Mouse (Mus musculus) embryonic facial prominence, embryonic 14.5 days (tissue): ENCODE results near the gene Grm4. TPM values are rescaled to one million over a fixed set of nuclear protein-coding genes. Genes with fewer than 3 reads are reported as not detected.

Source experiments
- ATAC-seq: fragments of 200-750 bp; cut with Nextera tagmentation; 2 replicates; pipeline ENCODE4 v1.8.0; 2017; ENCODE audit warnings: low read depth, moderate number of reproducible peaks, moderate TSS enrichment
- DNase-seq: peaks from one replicate; pipeline ENCODE4 v3.0.0-alpha.2; 2015; ENCODE audit warnings: low spot score
- H3K27ac ChIP-seq: fragments of 300-500 bp; sonication (generic); replicated peaks from 2 replicates; pipeline ENCODE4 v1.5.1; 2014; ENCODE audit warnings: low read depth, mild to moderate bottlenecking, low read length, moderate library complexity
- H3K27me3 ChIP-seq: fragments of 300-500 bp; sonication (generic); replicated peaks from 2 replicates; pipeline ENCODE4 v1.6.1; 2014; ENCODE audit warnings: low read length; ENCODE audit not compliant: control insufficient read depth, insufficient read depth
- H3K36me3 ChIP-seq: fragments of 300-500 bp; sonication (generic); 2 replicates; pipeline ENCODE4 v1.6.1; 2014; ENCODE audit warnings: low read length, mixed read lengths; ENCODE audit not compliant: control insufficient read depth, insufficient read depth
- H3K4me1 ChIP-seq: fragments of 300-500 bp; sonication (generic); 2 replicates; pipeline ENCODE4 v1.6.1; 2014; ENCODE audit warnings: antibody characterized with exemption, low read length; ENCODE audit not compliant: control insufficient read depth, insufficient read depth
- H3K4me2 ChIP-seq: fragments of 300-500 bp; sonication (generic); 2 replicates; pipeline ENCODE4 v1.6.1; 2014; ENCODE audit warnings: low read depth, mild to moderate bottlenecking, low read length, moderate library complexity, mixed read lengths
- H3K4me3 ChIP-seq: fragments of 300-500 bp; sonication (generic); 2 replicates; pipeline ENCODE4 v1.5.1; 2014; ENCODE audit warnings: low read depth, mild to moderate bottlenecking, low read length
- H3K9ac ChIP-seq: fragments of 300-500 bp; sonication (generic); 2 replicates; pipeline ENCODE4 v1.6.1; 2014; ENCODE audit warnings: low read depth, mild to moderate bottlenecking, low read length, moderate library complexity, mixed read lengths
- H3K9me3 ChIP-seq: fragments of 300-500 bp; sonication (generic); 2 replicates; pipeline ENCODE4 v1.6.1; 2016; ENCODE audit warnings: low read length; ENCODE audit not compliant: control insufficient read depth
- WGBS: fragments of 180-500 bp; shearing (Covaris S2); extraction: QIAGEN DNeasy Blood & Tissue Kit; methylation state at CpG from one replicate; pipeline ENCODE4 v1.1.7; 2014; 5-methylcytosine and 5-hydroxymethylcytosine counted together
- polyA plus RNA-seq: library from polyadenylated mRNA; unstranded; fragments of >200 nt; fragmentation: Nextera tagmentation; extraction: Ambion mirVana; gene quantifications from 2 replicates; pipeline ENCODE4 v1.2.1, GENCODE M21; 2014

Gene Grm4
- polyA plus RNA-seq, 1 experiment from 2014 or later, result 1.2 TPM

GRCm38 (mm10) chr17:27511865-27512618 lies 9.2 kb downstream of the Grm4 start:
- peaks cover 64% of the 10 kb centered on the region for H3K27me3 ChIP-seq
- H3K9ac ChIP-seq, result peak overlapping the region; percentile 63
- peak overlapping the region; percentile 59 for H3K4me3 ChIP-seq
- H3K4me2 ChIP-seq, result peak overlapping the region; percentile 100
- H3K4me1 ChIP-seq, result 0 out of 2 replicates have a peak, but pooled peaks cover 8% of the 10 kb centered on the region
- ATAC-seq, result peak; percentile 23; the same call in 1 of the 2 replicates
- H3K27ac ChIP-seq, result no peak overlapping the region
- H3K9me3 ChIP-seq, result no peaks in the 10 kb centered on the region
- WGBS, result 1% methylated on average over 16 of the region's 64 CpGs
- no peaks in the 10 kb centered on the region for H3K36me3 ChIP-seq
- no peak for DNase-seq

DNA sequence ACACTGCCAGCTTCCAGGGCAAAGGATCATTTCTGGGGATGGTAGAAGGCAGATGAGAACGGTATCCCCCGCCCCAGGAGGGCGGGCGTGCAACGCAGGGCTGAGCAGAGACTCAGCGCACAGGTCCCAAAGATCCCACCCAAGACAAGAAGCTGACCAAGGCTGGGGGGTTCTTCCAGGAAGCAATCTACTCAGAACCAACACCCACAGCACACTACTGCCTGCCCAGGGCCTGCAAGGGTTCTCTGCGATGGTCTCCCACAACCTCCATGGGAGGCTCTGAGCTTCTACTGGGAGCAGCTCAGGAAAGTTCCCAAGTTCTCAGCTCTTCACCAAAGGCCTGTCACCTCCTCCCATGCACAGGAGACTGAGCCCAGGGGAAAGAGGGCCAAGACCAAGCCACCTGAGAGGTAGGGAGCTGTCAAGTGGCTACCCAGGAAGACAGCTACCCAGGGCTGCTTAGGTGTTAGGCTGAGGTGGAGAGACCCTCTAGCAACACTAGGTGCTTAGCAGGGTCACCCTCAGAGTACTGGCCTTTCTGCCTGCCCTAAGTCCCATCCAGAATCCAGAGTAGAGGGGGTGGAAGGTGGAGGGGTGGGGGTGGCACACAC lies 10.0 kb downstream of the Grm4 start:
- Histone ChIP-seq H3K4me1 (0 out of 2 replicates have a peak, but pooled peaks cover 8% of the 10 kb centered on the region), H3K27me3 (peaks cover 60% of the 10 kb centered on the region), H3K9me3 (no peaks in the 10 kb centered on the region), H3K4me2 (peak overlapping the region; percentile 100), H3K27ac (no peak overlapping the region), H3K9ac (no peak overlapping the region), H3K36me3 (no peaks in the 10 kb centered on the region), H3K4me3 (no peak overlapping the region)
- DNase-seq (no peak), ATAC-seq (no peak)
- 88% methylated on average over 7 of the region's 7 CpGs for WGBS

DNA sequence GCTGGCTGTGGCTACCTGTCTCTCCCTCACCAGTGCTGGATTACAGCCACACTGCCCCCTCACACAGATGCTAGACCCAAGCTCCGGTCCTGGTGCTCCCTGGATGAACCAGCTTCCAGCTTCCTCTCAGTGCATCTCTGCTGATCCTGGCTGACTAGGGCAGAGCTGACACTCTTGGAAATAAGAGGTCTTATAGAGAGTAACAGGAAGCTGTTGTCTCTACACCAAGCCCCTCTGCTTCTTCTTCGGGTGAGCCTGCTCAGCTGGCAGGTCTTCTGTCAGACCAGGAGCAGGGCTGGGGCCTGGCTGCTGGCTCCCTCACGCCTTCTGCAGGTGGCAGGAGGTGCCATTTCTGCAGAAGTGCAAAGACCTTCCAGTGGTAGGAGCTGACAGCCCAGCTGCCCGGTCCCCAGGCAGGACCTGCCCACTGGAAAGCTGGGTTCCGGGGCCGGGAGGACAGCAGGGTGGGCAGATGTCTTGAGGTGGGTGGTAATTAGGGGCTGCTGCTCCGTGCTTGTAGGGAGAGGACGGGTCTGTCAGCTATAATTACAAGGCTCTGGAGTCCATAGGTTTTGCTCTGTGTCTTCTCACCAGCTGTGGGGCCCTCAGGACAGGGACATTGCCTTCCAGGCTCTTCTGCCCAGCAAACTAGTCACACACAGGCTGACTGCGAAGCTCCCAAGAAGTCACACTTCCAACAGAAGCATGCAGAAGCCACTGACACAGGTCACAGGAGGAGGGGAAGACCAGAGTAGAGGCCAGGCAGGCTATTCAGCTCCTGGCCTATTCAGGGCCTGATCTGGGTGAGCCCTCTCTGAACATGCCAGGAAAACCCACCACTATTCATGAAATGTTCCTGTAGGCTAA lies 10.7 kb downstream of the Grm4 start:
- Histone ChIP-seq H3K9ac (no peak overlapping the region), H3K27ac (no peak overlapping the region), H3K36me3 (no peaks in the 10 kb centered on the region), H3K4me1 (peaks cover 11% of the 10 kb centered on the region; the same call in 1 of the 2 replicates), H3K9me3 (no peaks in the 10 kb centered on the region), H3K27me3 (peaks cover 54% of the 10 kb centered on the region), H3K4me3 (no peak overlapping the region), H3K4me2 (no peak overlapping the region)
- ATAC-seq (no peak), DNase-seq (no peak)
- 51% methylated on average over 9 of the region's 9 CpGs for WGBS

- WGBS, result 75% methylated on average over 5 of the region's 5 CpGs
Observed at GRCm38 (mm10) chr17:27509056-27509455, 12.1 kb downstream of the Grm4 start.

GRCm38 (mm10) chr17:27508513-27508912 lies 12.7 kb downstream of the Grm4 start:
- Histone ChIP-seq H3K4me1 (peaks cover 16% of the 10 kb centered on the region), H3K27me3 (peaks cover 38% of the 10 kb centered on the region), H3K4me2 (no peak overlapping the region), H3K4me3 (no peak overlapping the region), H3K9ac (no peak overlapping the region), H3K27ac (no peak overlapping the region), H3K9me3 (no peaks in the 10 kb centered on the region), H3K36me3 (no peaks in the 10 kb centered on the region)
- 59% methylated on average over 4 of the region's 5 CpGs for WGBS
- DNase-seq (no peak), ATAC-seq (no peak)

More at GRCm38 (mm10) chr17:27509056-27509455, 12.1 kb downstream of the Grm4 start:
- Histone ChIP-seq H3K36me3 (no peaks in the 10 kb centered on the region), H3K9ac (no peak overlapping the region), H3K27me3 (peaks cover 43% of the 10 kb centered on the region), H3K4me1 (peaks cover 16% of the 10 kb centered on the region), H3K4me3 (no peak overlapping the region), H3K9me3 (no peaks in the 10 kb centered on the region), H3K27ac (no peak overlapping the region), H3K4me2 (no peak overlapping the region)
- ATAC-seq (no peak), DNase-seq (no peak)

DNA sequence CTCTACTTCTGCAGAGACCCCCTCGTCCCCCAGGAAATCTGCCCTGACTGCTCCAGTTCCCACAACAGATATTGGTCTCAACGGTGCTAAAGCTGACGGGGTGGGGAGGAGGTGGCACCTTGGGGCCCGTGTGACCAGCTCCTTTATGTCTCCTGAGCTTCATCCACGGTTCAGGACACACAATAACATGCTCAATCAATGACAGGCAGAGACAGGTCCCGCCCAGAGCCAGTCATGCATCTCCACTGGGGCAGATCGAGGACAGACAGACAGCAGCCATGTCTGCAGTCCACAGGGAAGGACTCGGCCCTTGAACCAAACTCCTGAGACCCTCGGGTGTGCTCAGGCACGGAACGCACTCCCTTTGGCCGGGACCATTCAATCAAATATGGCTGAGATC lies 13.2 kb downstream of the Grm4 start:
- H3K9me3 ChIP-seq, result no peaks in the 10 kb centered on the region
- H3K27me3 ChIP-seq, result peaks cover 32% of the 10 kb centered on the region
- peaks cover 16% of the 10 kb centered on the region for H3K4me1 ChIP-seq
- no peak overlapping the region for H3K4me3 ChIP-seq
- H3K27ac ChIP-seq, result no peak overlapping the region
- no peaks in the 10 kb centered on the region for H3K36me3 ChIP-seq
- ATAC-seq (no peak), DNase-seq (no peak)
- WGBS, result 68% methylated on average over 12 of the region's 12 CpGs
- no peak overlapping the region for H3K4me2 ChIP-seq
- H3K9ac ChIP-seq, result no peak overlapping the region

DNA sequence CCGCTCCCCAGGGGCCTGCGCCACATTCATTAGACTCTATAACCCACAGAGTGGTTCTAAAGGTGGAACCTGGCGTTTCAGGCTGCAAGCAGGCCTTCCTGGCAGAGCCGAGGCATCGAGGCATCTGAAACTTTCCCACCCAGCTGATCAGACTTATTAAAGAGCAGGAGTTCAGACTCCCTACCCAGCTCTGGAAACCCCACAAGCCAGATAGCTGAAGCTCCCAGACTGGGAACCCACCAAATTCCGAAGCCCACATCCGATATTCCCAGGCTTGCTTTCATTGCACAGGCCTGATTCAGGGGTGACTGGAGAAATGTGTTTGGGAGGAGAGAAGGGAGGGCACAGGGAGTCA lies 13.6 kb downstream of the Grm4 start:
- no peaks in the 10 kb centered on the region for H3K9me3 ChIP-seq
- H3K4me3 ChIP-seq, result no peak overlapping the region
- H3K4me1 ChIP-seq, result peaks cover 16% of the 10 kb centered on the region
- WGBS, result 87% methylated on average over 7 of the region's 7 CpGs
- no peak overlapping the region for H3K9ac ChIP-seq
- DNase-seq (no peak), ATAC-seq (no peak)
- no peak overlapping the region for H3K4me2 ChIP-seq
- H3K36me3 ChIP-seq, result no peaks in the 10 kb centered on the region
- no peak overlapping the region for H3K27ac ChIP-seq
- H3K27me3 ChIP-seq, result peaks cover 32% of the 10 kb centered on the region

GRCm38 (mm10) chr17:27506871-27507590 lies 14.2 kb downstream of the Grm4 start:
- Histone ChIP-seq H3K36me3 (no peaks in the 10 kb centered on the region), H3K4me1 (peaks cover 16% of the 10 kb centered on the region), H3K27ac (no peak overlapping the region), H3K4me2 (no peak overlapping the region), H3K9ac (no peak overlapping the region), H3K27me3 (peaks cover 32% of the 10 kb centered on the region), H3K4me3 (no peak overlapping the region), H3K9me3 (no peaks in the 10 kb centered on the region)
- WGBS, result 84% methylated on average over 7 of the region's 7 CpGs
- DNase-seq (no peak), ATAC-seq (no peak)
